Mouse (Mus musculus) activated CD4-positive, CD25-positive, alpha-beta regulatory T cell, adult 4 months (primary cell): ENCODE measurements around the gene Polg2. TPM values are rescaled to one million over a fixed set of nuclear protein-coding genes. Genes with fewer than 3 reads are reported as not detected.
"Not testable (repeated sequence)": the region's sequence is repeated elsewhere in the genome, so short reads cannot be mapped to it uniquely, and the experiment has no call there.

Source experiments
- ATAC-seq: one replicate; pipeline ENCODE4 v1.8.0; 2017
- polyA plus RNA-seq, 2 experiments: library from polyadenylated mRNA; unstranded; fragments of 100-300 nt; shearing (Covaris generic); gene quantifications; one replicate each; pipeline ENCODE4 v1.2.1; 2017

Gene Polg2
- 10 to 100 TPM; 10.2 to 14.9 TPM for polyA plus RNA-seq

- ATAC-seq: peak; percentile 84
Measured at GRCm38 (mm10) chr11:106779388-106780088, at the start of gene Polg2. Gene Polg2 (minus strand): TSS chr11:106779537.

- no peak for ATAC-seq
Measured at GRCm38 (mm10) chr11:106828079-106828478, 48.7 kb upstream of the Polg2 start.

- ATAC-seq: no peak
Measured at GRCm38 (mm10) chr11:106824403-106824802, 45.1 kb upstream of the Polg2 start.

- ATAC-seq: no peak
Measured at GRCm38 (mm10) chr11:106823741-106824140, 44.4 kb upstream of the Polg2 start.

- ATAC-seq: no peak
Measured at GRCm38 (mm10) chr11:106822911-106823310, 43.6 kb upstream of the Polg2 start.

- no peak for ATAC-seq
Measured at GRCm38 (mm10) chr11:106822491-106822890, 43.2 kb upstream of the Polg2 start.

GRCm38 (mm10) chr11:106821397-106821796 is 42.1 kb upstream of the Polg2 start:
- no peak for ATAC-seq

- no peak for ATAC-seq
Measured at GRCm38 (mm10) chr11:106820972-106821371, 41.6 kb upstream of the Polg2 start.

- no peak for ATAC-seq
Measured at GRCm38 (mm10) chr11:106820252-106820651, 40.9 kb upstream of the Polg2 start.

- no peak for ATAC-seq
Measured at GRCm38 (mm10) chr11:106819595-106819994, 40.3 kb upstream of the Polg2 start.

GRCm38 (mm10) chr11:106818341-106818740 is 39.0 kb upstream of the Polg2 start:
- ATAC-seq: no peak

- no peak for ATAC-seq
Measured at GRCm38 (mm10) chr11:106817808-106818207, 38.5 kb upstream of the Polg2 start.

- ATAC-seq: no peak
Measured at GRCm38 (mm10) chr11:106817156-106817555, 37.8 kb upstream of the Polg2 start.

- no peak for ATAC-seq
Measured at GRCm38 (mm10) chr11:106816316-106816715, 37.0 kb upstream of the Polg2 start.

- no peak for ATAC-seq
Measured at GRCm38 (mm10) chr11:106815761-106816160, 36.4 kb upstream of the Polg2 start.

GRCm38 (mm10) chr11:106815331-106815730 is 36.0 kb upstream of the Polg2 start:
- no peak for ATAC-seq

- ATAC-seq: no peak
Measured at GRCm38 (mm10) chr11:106814601-106815320, 35.4 kb upstream of the Polg2 start.

GRCm38 (mm10) chr11:106812410-106813136 is 33.2 kb upstream of the Polg2 start:
- no peak for ATAC-seq

GRCm38 (mm10) chr11:106807442-106807841 is 28.1 kb upstream of the Polg2 start:
- not testable (repeated sequence) for ATAC-seq

GRCm38 (mm10) chr11:106802069-106802627 is 22.8 kb upstream of the Polg2 start:
- no peak for ATAC-seq

- ATAC-seq: no peak
Measured at GRCm38 (mm10) chr11:106795679-106796078, 16.3 kb upstream of the Polg2 start.

- ATAC-seq: no peak
Measured at GRCm38 (mm10) chr11:106793846-106794245, 14.5 kb upstream of the Polg2 start.

- no peak for ATAC-seq
Measured at GRCm38 (mm10) chr11:106789649-106790048, 10.3 kb upstream of the Polg2 start.
